Mouse (Mus musculus) midbrain, embryonic 12.5 days (tissue): ENCODE data around the gene Nav1. TPM values are rescaled to one million over a fixed set of nuclear protein-coding genes. Genes with fewer than 3 reads are reported as not detected.

Experiments
- ATAC-seq: fragments of 200-750 bp; cut with Nextera tagmentation; 2 replicates; pipeline ENCODE4 v1.8.0; 2017; ENCODE audit warnings: low read depth, moderate TSS enrichment, moderate library complexity; ENCODE audit not compliant: low FRiP score
- H3K27ac ChIP-seq: fragments of 300-500 bp; sonication (generic); replicated peaks from 2 replicates; pipeline ENCODE4 v1.5.1; 2016; ENCODE audit warnings: mild to moderate bottlenecking
- H3K27me3 ChIP-seq: fragments of 300-500 bp; sonication (generic); 2 replicates; pipeline ENCODE4 v1.6.1; 2016; ENCODE audit warnings: mild to moderate bottlenecking
- H3K36me3 ChIP-seq: fragments of 300-500 bp; sonication (generic); 2 replicates; pipeline ENCODE4 v1.6.1; 2016
- H3K4me1 ChIP-seq: fragments of 300-500 bp; sonication (generic); 2 replicates; pipeline ENCODE4 v1.6.1; 2016
- H3K4me2 ChIP-seq: fragments of 300-500 bp; sonication (generic); replicated peaks from 2 replicates; pipeline ENCODE4 v1.6.1; 2016; ENCODE audit warnings: mild to moderate bottlenecking, moderate library complexity
- H3K4me3 ChIP-seq: fragments of 300-500 bp; sonication (generic); 2 replicates; pipeline ENCODE4 v1.5.1; 2016; ENCODE audit warnings: mild to moderate bottlenecking
- H3K9ac ChIP-seq: fragments of 300-500 bp; sonication (generic); replicated peaks from 2 replicates; pipeline ENCODE4 v1.6.1; 2016; ENCODE audit warnings: mild to moderate bottlenecking, moderate library complexity
- H3K9me3 ChIP-seq: fragments of 300-500 bp; sonication (generic); 2 replicates; pipeline ENCODE4 v1.6.1; 2016; ENCODE audit warnings: mild to moderate bottlenecking
- WGBS: fragments of 180-500 bp; shearing (Covaris S2); methylation state at CpG from one replicate; pipeline ENCODE4 v1.1.7; 2016; 5-methylcytosine and 5-hydroxymethylcytosine counted together
- polyA plus RNA-seq: library from polyadenylated mRNA; unstranded; fragments of >200 nt; fragmentation: Nextera tagmentation; extraction: Ambion mirVana; gene quantifications from 2 replicates; pipeline ENCODE4 v1.2.1, GENCODE M21; 2016

Gene Nav1
- polyA plus RNA-seq, 1 experiment from 2014 or later: 25.6 TPM

GRCm38 (mm10) chr1:135507572-135508348, 99.3 kb downstream of the Nav1 start:
- Histone ChIP-seq H3K4me2 (no peak overlapping the region), H3K36me3 (no peaks in the 10 kb centered on the region), H3K4me1 (peaks cover 46% of the 10 kb centered on the region), H3K9me3 (no peaks in the 10 kb centered on the region), H3K9ac (no peak overlapping the region), H3K4me3 (no peak overlapping the region), H3K27ac (no peak overlapping the region), H3K27me3 (peaks cover 41% of the 10 kb centered on the region)
- WGBS: 28% methylated on average over 14 of the region's 14 CpGs
- no peak for ATAC-seq

- Histone ChIP-seq H3K4me3 (no peak overlapping the region), H3K4me1 (peaks cover 29% of the 10 kb centered on the region), H3K36me3 (no peaks in the 10 kb centered on the region), H3K9ac (no peak overlapping the region), H3K4me2 (no peak overlapping the region), H3K27ac (no peak overlapping the region), H3K27me3 (peaks cover 26% of the 10 kb centered on the region), H3K9me3 (no peaks in the 10 kb centered on the region)
- 82% methylated on average over 7 of the region's 7 CpGs for WGBS
- no peak for ATAC-seq
Observed at GRCm38 (mm10) chr1:135505499-135505898, 101.6 kb downstream of the Nav1 start.

DNA sequence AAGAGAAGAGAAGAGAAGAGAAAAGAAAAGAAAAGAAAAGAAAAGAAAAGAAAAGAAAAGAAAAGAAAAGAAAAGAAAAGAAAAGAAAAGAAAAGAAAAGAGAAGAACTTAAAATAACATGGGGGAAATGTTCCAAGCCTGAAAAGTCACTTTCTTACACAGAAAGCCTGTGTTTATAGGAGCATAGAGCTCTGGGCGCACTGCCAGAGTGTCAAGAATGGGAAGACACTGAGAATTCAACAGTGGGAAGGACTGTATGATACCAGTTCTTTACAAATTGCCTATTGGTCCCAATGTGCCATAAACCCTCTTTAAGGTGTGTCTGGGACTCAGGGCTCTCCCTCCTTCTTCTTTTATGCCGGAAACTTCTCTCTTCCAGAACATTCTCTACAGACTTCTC, 103.7 kb downstream of the Nav1 start:
- ATAC-seq: no peak
- Histone ChIP-seq H3K9me3 (no peaks in the 10 kb centered on the region), H3K27ac (no peak overlapping the region), H3K27me3 (peaks cover 17% of the 10 kb centered on the region), H3K36me3 (no peaks in the 10 kb centered on the region), H3K9ac (no peak overlapping the region), H3K4me3 (no peak overlapping the region), H3K4me1 (peaks cover 26% of the 10 kb centered on the region), H3K4me2 (no peak overlapping the region)
- WGBS: 100% methylated on average over 2 of the region's 2 CpGs

DNA sequence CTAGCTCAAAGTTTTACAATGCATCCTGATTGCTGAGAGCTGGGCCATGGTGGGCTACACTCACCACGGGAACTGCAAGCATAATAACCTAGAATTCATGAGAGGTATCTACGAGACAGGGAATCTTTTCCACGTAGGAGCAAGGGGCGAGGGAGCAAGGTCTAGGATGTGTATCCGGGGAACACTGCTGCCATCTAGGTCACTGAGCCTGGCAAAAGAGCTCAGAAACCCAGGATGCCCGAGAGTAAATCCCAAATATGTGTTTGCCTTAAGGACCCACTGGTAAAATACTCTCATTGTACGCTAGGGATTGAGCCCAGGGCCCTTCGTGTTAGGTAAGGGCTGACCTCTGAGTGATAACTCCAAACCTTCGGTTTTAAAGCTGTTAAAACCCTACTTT, 104.3 kb downstream of the Nav1 start:
- H3K4me2 ChIP-seq: no peak overlapping the region
- peaks cover 10% of the 10 kb centered on the region; the same call in 1 of the 2 replicates for H3K27me3 ChIP-seq
- WGBS: 79% methylated on average over 9 of the region's 9 CpGs
- no peak overlapping the region for H3K27ac ChIP-seq
- H3K4me1 ChIP-seq: peaks cover 22% of the 10 kb centered on the region
- no peak for ATAC-seq
- H3K36me3 ChIP-seq: no peaks in the 10 kb centered on the region
- H3K9ac ChIP-seq: no peak overlapping the region
- no peaks in the 10 kb centered on the region for H3K9me3 ChIP-seq
- H3K4me3 ChIP-seq: no peak overlapping the region

DNA sequence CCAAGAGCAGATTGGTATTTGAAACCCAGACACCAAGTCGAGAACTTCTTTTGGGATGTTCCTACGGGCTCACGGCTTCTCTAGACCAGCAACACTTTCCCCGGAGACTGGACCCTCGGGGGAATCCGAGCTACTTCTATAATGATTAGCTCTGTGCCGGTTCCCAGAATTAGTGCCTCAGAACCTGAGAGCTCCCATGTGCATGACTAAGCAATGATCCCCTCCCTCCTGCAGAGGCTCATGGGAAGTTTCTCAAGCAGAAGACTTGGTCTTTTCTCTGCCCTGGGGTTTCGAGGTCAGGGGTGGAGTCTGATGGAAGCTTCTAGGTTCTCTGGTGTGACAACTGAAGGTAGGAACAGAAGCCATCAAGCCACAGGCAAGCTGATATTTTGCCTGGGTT, 105.0 kb downstream of the Nav1 start:
- H3K9me3 ChIP-seq: no peaks in the 10 kb centered on the region
- H3K4me1 ChIP-seq: peaks cover 20% of the 10 kb centered on the region
- no peak overlapping the region for H3K27ac ChIP-seq
- no peak overlapping the region for H3K4me2 ChIP-seq
- H3K9ac ChIP-seq: no peak overlapping the region
- H3K36me3 ChIP-seq: no peaks in the 10 kb centered on the region
- 44% methylated on average over 8 of the region's 8 CpGs for WGBS
- H3K4me3 ChIP-seq: no peak overlapping the region
- no peak for ATAC-seq
- H3K27me3 ChIP-seq: peaks cover 8% of the 10 kb centered on the region; the same call in 1 of the 2 replicates

DNA sequence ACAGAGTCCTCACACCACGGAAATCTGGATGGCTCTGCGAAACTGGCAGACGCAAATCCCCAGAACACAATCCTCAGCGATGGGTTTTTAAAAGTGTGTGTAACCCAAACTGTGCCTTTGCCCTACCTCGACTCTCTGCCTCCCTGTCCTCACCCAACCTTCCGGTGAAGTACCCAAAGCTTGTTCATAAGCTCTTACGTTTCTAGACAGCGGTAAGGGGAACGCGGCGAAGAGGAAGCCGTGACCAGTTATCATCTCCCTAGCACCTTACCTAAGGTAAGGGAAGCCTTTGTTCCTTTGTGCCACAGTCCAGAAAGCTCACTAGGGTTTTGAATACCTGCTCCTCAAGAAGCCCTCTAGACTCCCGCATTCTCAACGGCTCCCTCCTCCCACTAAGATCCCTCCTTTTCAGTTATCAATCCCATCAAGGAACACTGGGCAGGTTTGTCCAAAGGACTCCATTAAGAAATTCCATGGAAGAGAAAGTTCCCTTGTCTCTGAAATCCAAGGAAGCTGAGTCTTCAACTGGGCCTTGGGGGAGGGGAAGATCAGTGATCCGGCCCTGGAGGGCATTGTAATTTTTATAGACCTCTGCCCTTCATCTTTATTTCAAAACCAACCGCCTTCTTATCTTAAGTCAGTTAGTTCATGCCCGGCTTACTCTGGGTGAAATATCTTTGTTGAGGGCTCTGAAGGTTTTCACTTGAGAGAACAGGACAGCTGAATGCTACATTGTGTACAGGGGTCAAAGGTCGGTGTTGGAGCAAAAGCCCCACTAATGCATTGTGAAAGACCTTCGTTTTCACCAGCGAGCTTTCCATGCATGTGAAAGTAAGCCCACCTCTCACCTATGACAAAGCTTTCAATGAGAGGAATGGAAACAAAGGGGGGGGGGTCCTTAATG, 108.4 kb downstream of the Nav1 start:
- no peaks in the 10 kb centered on the region for H3K9me3 ChIP-seq
- 24% methylated on average over 20 of the region's 20 CpGs for WGBS
- H3K27ac ChIP-seq: no peak overlapping the region
- peaks cover 20% of the 10 kb centered on the region for H3K4me1 ChIP-seq
- ATAC-seq: no peak
- no peaks in the 10 kb centered on the region for H3K36me3 ChIP-seq
- peaks cover 8% of the 10 kb centered on the region; the same call in 1 of the 2 replicates for H3K27me3 ChIP-seq
- no peak overlapping the region for H3K9ac ChIP-seq
- no peak overlapping the region for H3K4me2 ChIP-seq
- H3K4me3 ChIP-seq: no peak overlapping the region

- Histone ChIP-seq H3K4me1 (peaks cover 31% of the 10 kb centered on the region), H3K4me2 (no peak overlapping the region), H3K36me3 (no peaks in the 10 kb centered on the region), H3K27me3 (peaks cover 4% of the 10 kb centered on the region; the same call in 1 of the 2 replicates), H3K9ac (no peak overlapping the region), H3K4me3 (no peak overlapping the region), H3K27ac (no peak overlapping the region), H3K9me3 (no peaks in the 10 kb centered on the region)
- WGBS: 90% methylated on average over 1 of the region's 1 CpGs
- no peak for ATAC-seq
Observed at GRCm38 (mm10) chr1:135495048-135495447, 112.0 kb downstream of the Nav1 start.

DNA sequence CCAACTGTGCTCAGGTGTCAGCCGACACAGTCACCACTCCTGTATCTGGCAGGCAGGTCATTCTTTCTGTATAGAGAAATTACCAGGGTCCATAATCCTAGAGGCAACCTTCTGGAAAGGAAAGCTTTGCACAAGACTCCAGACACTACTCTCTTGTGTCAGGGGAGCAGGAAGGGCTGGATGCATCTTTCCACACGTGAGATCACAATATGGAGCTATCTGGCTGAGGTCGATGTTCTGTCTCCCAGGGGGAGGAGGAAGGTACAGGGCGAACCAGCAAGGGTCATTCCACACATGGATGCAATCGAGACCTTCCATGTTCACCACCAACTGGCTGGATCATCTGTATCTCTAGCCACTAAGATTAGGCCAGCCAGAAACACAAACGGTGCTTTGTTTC, 113.2 kb downstream of the Nav1 start:
- Histone ChIP-seq H3K9ac (no peak overlapping the region), H3K4me2 (no peak overlapping the region), H3K9me3 (no peaks in the 10 kb centered on the region), H3K4me1 (peaks cover 21% of the 10 kb centered on the region), H3K27ac (no peak overlapping the region), H3K36me3 (no peaks in the 10 kb centered on the region), H3K27me3 (no peaks in the 10 kb centered on the region; the same call in 1 of the 2 replicates), H3K4me3 (no peak overlapping the region)
- no peak for ATAC-seq
- WGBS: 82% methylated on average over 6 of the region's 6 CpGs

DNA sequence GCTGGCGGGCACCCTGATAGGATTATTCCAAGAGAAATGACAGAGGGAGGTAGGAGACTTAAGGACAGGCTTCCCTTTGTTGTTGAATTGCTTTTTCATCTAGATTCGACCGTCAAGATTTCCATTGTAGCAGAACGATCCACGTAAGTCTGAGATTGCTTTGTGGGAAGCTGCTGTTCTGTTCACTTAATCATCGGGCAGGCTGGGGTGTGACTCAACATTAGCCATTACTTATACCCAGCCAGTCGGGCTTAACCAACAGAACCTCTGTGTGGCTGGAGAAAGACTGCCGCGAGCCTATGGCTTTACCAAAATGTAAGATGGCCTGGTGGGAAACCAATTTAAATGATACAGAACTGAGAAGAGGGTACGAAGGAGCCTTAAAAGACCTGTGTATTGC, 114.7 kb downstream of the Nav1 start:
- H3K9me3 ChIP-seq: no peaks in the 10 kb centered on the region
- H3K36me3 ChIP-seq: no peaks in the 10 kb centered on the region
- peaks cover 14% of the 10 kb centered on the region for H3K4me1 ChIP-seq
- no peak overlapping the region for H3K27ac ChIP-seq
- H3K9ac ChIP-seq: no peak overlapping the region
- H3K27me3 ChIP-seq: no peaks in the 10 kb centered on the region; the same call in 1 of the 2 replicates
- WGBS: 32% methylated on average over 10 of the region's 10 CpGs
- ATAC-seq: no peak
- no peak overlapping the region for H3K4me2 ChIP-seq
- no peak overlapping the region for H3K4me3 ChIP-seq

- Histone ChIP-seq H3K4me3 (no peak overlapping the region), H3K27me3 (no peaks in the 10 kb centered on the region), H3K36me3 (no peaks in the 10 kb centered on the region), H3K4me2 (no peak overlapping the region), H3K27ac (no peak overlapping the region), H3K9ac (no peak overlapping the region), H3K9me3 (no peaks in the 10 kb centered on the region), H3K4me1 (peaks cover 14% of the 10 kb centered on the region)
- 65% methylated on average over 10 of the region's 10 CpGs for WGBS
- no peak for ATAC-seq
Observed at GRCm38 (mm10) chr1:135490931-135491666, 116.0 kb downstream of the Nav1 start.

DNA sequence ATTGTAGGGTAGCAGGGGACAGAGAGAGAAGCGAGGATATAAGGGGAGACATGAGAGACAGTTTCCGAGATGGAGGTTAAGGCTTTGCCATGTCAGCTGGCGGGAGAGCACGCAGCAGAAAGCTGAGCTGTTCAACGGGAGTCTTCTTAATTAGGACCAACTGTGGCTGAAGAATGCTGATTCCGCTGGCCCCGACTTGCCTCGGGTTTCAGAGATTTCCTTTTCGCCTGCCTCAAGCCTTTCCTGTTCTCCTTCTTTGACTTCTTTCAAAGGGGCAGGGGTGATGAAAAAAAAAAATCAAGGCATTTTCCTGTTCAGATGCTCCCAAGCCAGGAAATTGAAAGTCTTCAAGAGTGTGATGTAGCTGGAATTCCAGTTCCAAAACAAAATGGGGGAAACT, 118.2 kb downstream of the Nav1 start:
- no peak overlapping the region for H3K4me2 ChIP-seq
- ATAC-seq: no peak
- H3K27ac ChIP-seq: no peak overlapping the region
- no peak overlapping the region for H3K9ac ChIP-seq
- H3K4me1 ChIP-seq: peaks cover 14% of the 10 kb centered on the region
- H3K27me3 ChIP-seq: no peaks in the 10 kb centered on the region
- 58% methylated on average over 9 of the region's 9 CpGs for WGBS
- H3K36me3 ChIP-seq: no peaks in the 10 kb centered on the region
- no peak overlapping the region for H3K4me3 ChIP-seq
- no peaks in the 10 kb centered on the region for H3K9me3 ChIP-seq
